Comparison of ENCODE assay signal across 19 mouse cellular contexts in genomic region chr1:180392137-180392798, GRCm38 (mm10).
A peak's percentile ranks its signal among the peaks of the same experiment; 100 is the strongest.
DNase-seq lines count a peak whose midpoint lies in the region; ATAC-seq and TF ChIP-seq lines count a peak whose summit lies in the region.
"Had no signal": no experiment of that assay in that cellular context is flagged by ENCODE, and none has a peak within 500 bp of the region (broad histone marks: within the 10 kb centered on the region; RNA-seq: fewer than 3 reads in every experiment).

No protein-coding gene starts in this region.

- DNase-seq in gastrocnemius, adult 2 months, result no peak
- no peak for DNase-seq in gastrocnemius, postnatal 25 days
- DNase-seq in hindbrain, postnatal 0 days (ENCODE audit: low spot score), result no peak
- no peak for DNase-seq in lung, postnatal 36 days
- no peak for DNase-seq in adrenal gland, postnatal 25 days
- DNase-seq: adrenal gland, postnatal 14 days; cerebellum, adult 8-10 months; forebrain, postnatal 0 days; kidney, adult 8-10 months; kidney, postnatal 4 days; lung, adult 18-20 months; midbrain, embryonic 14.5 days had no signal

- 91% methylated on average over 5 of the region's 5 CpGs for WGBS in hindbrain, postnatal 0 days
- 87% methylated on average over 5 of the region's 5 CpGs for WGBS in hindbrain, embryonic 16.5 days
- WGBS in lung, embryonic 15.5 days, result 65% methylated on average over 5 of the region's 5 CpGs

- no peak for ATAC-seq in hindbrain, postnatal 0 days
- ATAC-seq in hindbrain, embryonic 16.5 days, result no peak
- ATAC-seq in lung, embryonic 15.5 days (ENCODE audit: borderline replicate concordance, extremely low read depth, low FRiP score, low TSS enrichment), result no peak
- ATAC-seq: forebrain, postnatal 0 days had no signal

- no peaks in the 10 kb centered on the region for H3K27me3 ChIP-seq in hindbrain, postnatal 0 days (ENCODE audit: insufficient read depth, low read length)
- H3K27me3 ChIP-seq in hindbrain, embryonic 16.5 days (replicated peaks; ENCODE audit: control insufficient read depth, insufficient read depth, low read length), result no peaks in the 10 kb centered on the region
- H3K27me3 ChIP-seq in lung, embryonic 15.5 days, result no peaks in the 10 kb centered on the region
- H3K27me3 ChIP-seq: limb, embryonic 12.5 days; stomach, embryonic 15.5 days had no signal

- intact Hi-C loops in gastrocnemius, adult 2 months (cut with DNase I), result no loop called here

- H3K4me2 ChIP-seq in hindbrain, postnatal 0 days (ENCODE audit: low read depth, low read length), result no peak overlapping the region
- H3K4me2 ChIP-seq in hindbrain, embryonic 16.5 days (ENCODE audit: low read length), result no peak overlapping the region
- H3K4me2 ChIP-seq in lung, embryonic 15.5 days, result no peak overlapping the region
- H3K4me2 ChIP-seq: limb, embryonic 12.5 days; stomach, embryonic 15.5 days had no signal

- no peak for TF ChIP-seq CTCF in gastrocnemius, adult 2 months (IDR thresholded peaks at IDR 0.05)
- TF ChIP-seq CTCF in hindbrain, postnatal 0 days (IDR thresholded peaks at IDR 0.05; ENCODE audit: low read depth), result no peak
- no peak for TF ChIP-seq CTCF in bone marrow macrophage, adult 2 months (IDR thresholded peaks at IDR 0.05; ENCODE audit: low read depth, low read length)

- no peak for TF ChIP-seq POLR2A in bone marrow macrophage, adult 2 months (IDR thresholded peaks at IDR 0.05; ENCODE audit: borderline replicate concordance, low read depth, low read length)

- H3K9ac ChIP-seq in hindbrain, postnatal 0 days (replicated peaks; ENCODE audit: low read length), result no peak overlapping the region
- H3K9ac ChIP-seq in hindbrain, embryonic 16.5 days (ENCODE audit: low read depth, low read length), result no peak overlapping the region
- H3K9ac ChIP-seq in lung, embryonic 15.5 days, result no peak overlapping the region
- H3K9ac ChIP-seq: forebrain, postnatal 0 days; limb, embryonic 12.5 days; stomach, embryonic 15.5 days had no signal

- peaks cover 5% of the 10 kb centered on the region; the same call in 1 of the 2 replicates for H3K4me1 ChIP-seq in hindbrain, postnatal 0 days (ENCODE audit: insufficient read depth, low read length)
- H3K4me1 ChIP-seq in hindbrain, embryonic 16.5 days (ENCODE audit: control insufficient read depth, insufficient read depth, low read depth, low read length), result peaks cover 6% of the 10 kb centered on the region
- H3K4me1 ChIP-seq in lung, embryonic 15.5 days, result peaks cover 56% of the 10 kb centered on the region
- H3K4me1 ChIP-seq in bone marrow macrophage, adult 2 months (ENCODE audit: control insufficient read depth, insufficient read depth, low read length), result peaks cover 43% of the 10 kb centered on the region

- peak overlapping the region; percentile 96 for H3K27ac ChIP-seq in gastrocnemius, adult 2 months
- peak overlapping the region; percentile 70; the same call in 1 of the 2 replicates for H3K27ac ChIP-seq in hindbrain, postnatal 0 days
- H3K27ac ChIP-seq in hindbrain, embryonic 16.5 days (ENCODE audit: low read depth, low read length), result no peak overlapping the region
- H3K27ac ChIP-seq in lung, embryonic 15.5 days, result peak overlapping the region; percentile 48; the same call in 1 of the 2 replicates
- H3K27ac ChIP-seq in bone marrow macrophage, adult 2 months (ENCODE audit: insufficient read depth, low read depth, low read length), result peak overlapping the region; percentile 52
- H3K27ac ChIP-seq: forebrain, embryonic 10.5 days; limb, embryonic 12.5 days; stomach, embryonic 15.5 days had no signal

- no peaks in the 10 kb centered on the region for H3K9me3 ChIP-seq in hindbrain, postnatal 0 days (ENCODE audit: low read length)
- no peaks in the 10 kb centered on the region for H3K9me3 ChIP-seq in hindbrain, embryonic 16.5 days (ENCODE audit: control insufficient read depth, low read length)
- no peaks in the 10 kb centered on the region for H3K9me3 ChIP-seq in lung, embryonic 15.5 days
- H3K9me3 ChIP-seq: forebrain, embryonic 10.5 days; limb, embryonic 12.5 days; stomach, embryonic 15.5 days had no signal

- no peaks in the 10 kb centered on the region for H3K36me3 ChIP-seq in hindbrain, postnatal 0 days (ENCODE audit: insufficient read depth, low read length)
- H3K36me3 ChIP-seq in hindbrain, embryonic 16.5 days (ENCODE audit: control insufficient read depth, insufficient read depth, low read length), result no peaks in the 10 kb centered on the region
- no peaks in the 10 kb centered on the region for H3K36me3 ChIP-seq in lung, embryonic 15.5 days
- H3K36me3 ChIP-seq: forebrain, embryonic 10.5 days; stomach, embryonic 15.5 days had no signal

- peak overlapping the region; percentile 23 for H3K4me3 ChIP-seq in gastrocnemius, adult 2 months
- no peak overlapping the region for H3K4me3 ChIP-seq in hindbrain, postnatal 0 days (ENCODE audit: low read length)
- H3K4me3 ChIP-seq in hindbrain, embryonic 16.5 days (ENCODE audit: low read length), result no peak overlapping the region
- H3K4me3 ChIP-seq in lung, embryonic 15.5 days, result no peak overlapping the region
- H3K4me3 ChIP-seq in bone marrow macrophage, adult 2 months (ENCODE audit: insufficient read depth, low read length), result no peak overlapping the region
- H3K4me3 ChIP-seq: forebrain, embryonic 10.5 days; limb, embryonic 12.5 days; myocyte; stomach, embryonic 15.5 days had no signal
